Mouse (Mus musculus): ENCODE measurements around the gene Arhgef38. TPM values are rescaled to one million over a fixed set of nuclear protein-coding genes. Genes with fewer than 3 reads are reported as not detected.

Arhgef38 gene
- polyA plus RNA-seq (2012; rRNA removed) = 0.06 TPM in 1 of 2 replicates, not detected in the other

DNA sequence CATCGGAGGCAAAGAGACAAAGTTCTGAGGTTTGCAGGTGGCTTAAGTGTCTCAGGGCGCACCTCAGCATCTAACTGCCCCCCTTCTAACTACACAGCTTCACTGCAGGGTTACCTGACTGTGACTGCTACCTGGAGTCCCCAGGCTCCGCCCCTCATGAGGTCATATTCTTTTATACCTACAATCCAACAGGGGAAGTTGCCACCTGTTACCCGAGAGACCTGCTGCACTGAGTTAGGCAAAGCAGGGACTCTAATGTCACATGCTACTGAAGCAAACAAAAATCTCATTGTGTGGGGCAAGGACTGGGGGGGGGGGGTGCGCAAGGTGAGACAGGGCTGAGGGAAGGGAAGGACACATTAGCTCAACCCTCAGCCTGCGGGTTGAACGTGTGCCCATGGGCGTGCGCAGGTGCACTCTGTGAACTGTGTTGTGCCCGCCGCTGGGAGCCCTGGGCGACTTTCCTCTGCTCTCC, at the start of gene Arhgef38:
Gene Arhgef38, minus strand, starts transcription at position 129 of the 475 bp plus-strand sequence.

DNA sequence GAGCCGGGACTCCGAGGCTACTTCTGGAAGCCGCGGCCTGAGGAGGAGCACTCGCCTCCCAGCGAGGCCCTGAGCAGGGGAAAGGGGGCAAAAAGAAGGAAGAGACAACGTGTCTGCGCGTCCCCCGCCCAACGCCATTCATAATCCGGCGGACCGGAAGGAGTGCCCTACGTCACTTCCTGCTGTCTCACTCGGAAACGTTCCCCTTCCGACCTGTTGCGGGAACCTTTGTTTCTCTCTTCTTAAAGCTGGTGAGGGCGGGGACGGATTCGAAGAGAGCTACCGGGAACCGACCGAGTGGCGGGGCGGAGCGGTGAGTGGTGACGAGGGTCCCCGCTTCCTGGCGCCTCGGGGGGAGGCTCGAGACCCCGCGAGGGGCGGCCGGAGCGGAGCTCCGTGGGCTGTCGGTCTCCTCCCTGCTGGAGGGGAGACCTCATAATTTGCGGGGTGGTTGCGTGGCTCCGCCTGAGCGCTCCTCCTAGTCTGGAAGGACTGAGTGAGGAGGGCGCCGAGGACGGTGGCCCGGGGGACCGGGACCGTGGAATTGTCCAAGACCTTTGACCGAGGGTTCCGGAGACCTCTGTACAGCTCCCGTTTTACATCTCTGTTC, 143.0 kb downstream of the Arhgef38 start, which contains the start of the genes Ints12 and Gstcd:
Gene Ints12, plus strand, starts transcription at position 177 of the 610 bp plus-strand sequence.
Gene Gstcd, minus strand, starts transcription at position 370 of the 610 bp plus-strand sequence.

Other genes starting within 250 kb of the Arhgef38 start
- gene Ints12, start 143.1 kb downstream of the Arhgef38 start, polyA plus RNA-seq (2012; rRNA removed) = 15.4 and 16.2 TPM in 2 replicates
- gene Gstcd, start 142.9 kb downstream of the Arhgef38 start, polyA plus RNA-seq (2012; rRNA removed) = 12.1 and 12.7 TPM in 2 replicates
- gene Ppa2, start 75.2 kb upstream of the Arhgef38 start, polyA plus RNA-seq (2012; rRNA removed) = 41.6 and 43.2 TPM in 2 replicates